Mouse (Mus musculus) lung, postnatal 0 days (tissue): ENCODE data around the gene Pard3.

Experiments
- CTCF ChIP-seq: IDR thresholded peaks from 2 replicates; pipeline ENCODE4 v1.5.1; 2016; ENCODE audit warnings: antibody characterized with exemption, mild to moderate bottlenecking
- EP300 ChIP-seq: IDR thresholded peaks from 2 replicates; pipeline ENCODE4 v1.6.1; 2016; ENCODE audit warnings: antibody characterized with exemption, mild to moderate bottlenecking, control low read depth

GRCm38 (mm10) chr8:127317914-127318313, 254.2 kb downstream of the Pard3 start:
- TF ChIP-seq EP300 (no peak), CTCF (no peak)
